Mouse (Mus musculus) hindbrain, embryonic 14.5 days (tissue): ENCODE results near the gene Gmpr2. TPM values are rescaled to one million over a fixed set of nuclear protein-coding genes. Genes with fewer than 3 reads are reported as not detected.

Experiments used
- ATAC-seq: fragments of 200-750 bp; cut with Nextera tagmentation; 2 replicates; pipeline ENCODE4 v1.8.0; 2017; ENCODE audit warnings: moderate number of reproducible peaks, mild to moderate bottlenecking, moderate TSS enrichment, moderate library complexity; ENCODE audit not compliant: low FRiP score
- DNase-seq: peaks from one replicate; pipeline ENCODE4 v3.0.0-alpha.2; 2015; ENCODE audit warnings: low spot score
- H3K27ac ChIP-seq: fragments of 300-500 bp; sonication (generic); 2 replicates; pipeline ENCODE4 v1.5.1; 2014; ENCODE audit warnings: mild to moderate bottlenecking, moderate library complexity
- H3K27me3 ChIP-seq: fragments of 300-500 bp; sonication (generic); 2 replicates; pipeline ENCODE4 v1.6.1; 2014; ENCODE audit warnings: mild to moderate bottlenecking, low read length, mixed read lengths; ENCODE audit not compliant: control insufficient read depth, insufficient read depth
- H3K36me3 ChIP-seq: fragments of 300-500 bp; sonication (generic); replicated peaks from 2 replicates; pipeline ENCODE4 v1.6.1; 2014; ENCODE audit not compliant: control insufficient read depth, insufficient read depth
- H3K4me1 ChIP-seq: fragments of 300-500 bp; sonication (generic); replicated peaks from 2 replicates; pipeline ENCODE4 v1.6.1; 2014; ENCODE audit warnings: antibody characterized with exemption, low read length, mixed read lengths; ENCODE audit not compliant: control insufficient read depth, insufficient read depth
- H3K4me2 ChIP-seq: fragments of 300-500 bp; sonication (generic); replicated peaks from 2 replicates; pipeline ENCODE4 v1.6.1; 2014; ENCODE audit warnings: mild to moderate bottlenecking, moderate library complexity
- H3K4me3 ChIP-seq: fragments of 300-500 bp; sonication (generic); replicated peaks from 2 replicates; pipeline ENCODE4 v1.5.1; 2014; ENCODE audit warnings: mild to moderate bottlenecking, low read length
- H3K9ac ChIP-seq: fragments of 300-500 bp; sonication (generic); 2 replicates; pipeline ENCODE4 v1.6.1; 2014
- H3K9me3 ChIP-seq: fragments of 300-500 bp; sonication (generic); 2 replicates; pipeline ENCODE4 v1.6.1; 2016; ENCODE audit warnings: low read length; ENCODE audit not compliant: control insufficient read depth
- WGBS: fragments of 180-500 bp; shearing (Covaris S2); extraction: QIAGEN DNeasy Blood & Tissue Kit; methylation state at CpG from one replicate; pipeline ENCODE4 v1.1.7; 2014; 5-methylcytosine and 5-hydroxymethylcytosine counted together
- polyA plus RNA-seq: library from polyadenylated mRNA; unstranded; fragments of >200 nt; fragmentation: Nextera tagmentation; extraction: Ambion mirVana; gene quantifications from 2 replicates; pipeline ENCODE4 v1.2.1, GENCODE M21; 2014

Gene Gmpr2
- polyA plus RNA-seq, 1 experiment from 2014 or later: 35.8 TPM

DNA sequence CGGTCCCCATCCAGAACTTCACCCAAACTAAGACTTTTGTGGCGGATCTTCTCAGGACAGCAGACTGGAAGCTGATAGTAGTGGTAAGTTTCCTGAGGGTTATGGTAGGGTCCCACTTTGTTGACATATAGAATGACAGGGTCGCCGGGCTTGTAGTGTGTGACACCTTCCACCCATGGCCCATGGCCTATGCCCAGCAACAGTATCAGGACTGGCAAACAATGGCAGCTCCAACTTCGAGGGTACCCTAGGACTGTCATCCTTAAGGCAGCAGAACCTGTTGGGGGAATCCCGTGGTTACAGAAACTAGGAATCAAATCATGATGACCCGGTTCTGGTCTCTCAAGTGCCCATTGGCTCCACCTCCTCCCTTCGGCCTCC lies 29.1 kb upstream of the Gmpr2 start:
- H3K4me3 ChIP-seq: peak overlapping the region; percentile 85
- 21% methylated on average over 8 of the region's 8 CpGs for WGBS
- H3K36me3 ChIP-seq: peaks cover 28% of the 10 kb centered on the region
- no peak for DNase-seq
- H3K4me2 ChIP-seq: peak overlapping the region; percentile 80
- H3K27me3 ChIP-seq: no peaks in the 10 kb centered on the region
- peak overlapping the region; percentile 97 for H3K27ac ChIP-seq
- no peaks in the 10 kb centered on the region for H3K9me3 ChIP-seq
- peak overlapping the region; percentile 84 for H3K9ac ChIP-seq
- H3K4me1 ChIP-seq: peaks cover 21% of the 10 kb centered on the region
- peak; percentile 29 for ATAC-seq

DNA sequence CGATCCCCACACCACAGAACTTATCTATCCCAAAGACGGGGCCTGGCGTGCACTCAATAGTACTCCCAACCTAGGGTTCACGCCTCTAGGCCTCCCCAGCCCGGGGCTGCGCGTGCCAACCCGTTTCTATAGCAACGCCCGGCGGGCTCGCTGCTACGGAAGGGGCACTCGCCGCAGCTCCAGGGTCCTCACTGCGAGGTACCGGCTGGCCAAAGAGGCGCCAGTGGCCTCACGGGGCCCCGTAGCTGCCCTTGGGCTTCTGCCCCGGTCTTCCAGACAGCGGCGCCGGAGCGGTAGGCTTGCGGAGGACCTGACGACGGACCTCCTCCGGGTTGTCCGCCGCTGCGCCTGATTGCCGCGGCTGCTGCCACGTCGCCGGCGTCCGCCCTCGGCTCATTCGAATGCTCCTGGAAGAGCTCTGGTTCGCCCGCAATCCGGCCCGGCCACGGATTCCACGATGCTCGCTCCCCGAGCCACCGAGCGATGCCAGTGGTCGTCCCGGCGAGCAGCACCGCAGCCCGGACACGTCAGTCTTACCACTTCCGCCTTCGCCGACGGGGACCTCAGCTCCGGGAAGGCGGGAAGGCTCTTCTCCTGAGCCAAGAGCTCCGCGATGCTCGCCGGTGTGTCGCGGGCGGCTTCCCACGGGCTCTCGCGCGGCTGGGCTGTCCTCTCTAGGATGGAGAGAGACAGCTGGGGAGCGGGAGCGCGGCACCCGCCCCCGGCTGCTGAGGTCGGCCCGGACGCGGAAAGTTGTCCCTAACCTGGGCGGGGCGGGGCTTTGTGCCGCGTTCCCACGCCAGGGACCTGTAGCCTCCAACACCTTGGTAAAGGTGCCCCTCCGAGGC lies 28.5 kb upstream of the Gmpr2 start, which contains the start of gene Tm9sf1:
Gene Tm9sf1 (minus strand): TSS at position 747 of the 848 bp plus-strand sequence.
- H3K27ac ChIP-seq: peak within 1 kb of the TSS; percentile 97
- H3K9ac ChIP-seq: peak within 1 kb of the TSS; percentile 84
- H3K36me3 ChIP-seq: peaks cover 22% of the 10 kb centered on the region
- H3K4me2 ChIP-seq: peak within 1 kb of the TSS; percentile 80
- no peaks in the 10 kb centered on the region for H3K9me3 ChIP-seq
- H3K27me3 ChIP-seq: no peaks in the 10 kb centered on the region
- H3K4me1 ChIP-seq: peaks cover 21% of the 10 kb centered on the region
- WGBS: under 1% methylated on average over 89 of the region's 89 CpGs
- DNase-seq (peak; percentile 78), ATAC-seq (peak; percentile 90)
- H3K4me3 ChIP-seq: peak within 1 kb of the TSS; percentile 85

DNA sequence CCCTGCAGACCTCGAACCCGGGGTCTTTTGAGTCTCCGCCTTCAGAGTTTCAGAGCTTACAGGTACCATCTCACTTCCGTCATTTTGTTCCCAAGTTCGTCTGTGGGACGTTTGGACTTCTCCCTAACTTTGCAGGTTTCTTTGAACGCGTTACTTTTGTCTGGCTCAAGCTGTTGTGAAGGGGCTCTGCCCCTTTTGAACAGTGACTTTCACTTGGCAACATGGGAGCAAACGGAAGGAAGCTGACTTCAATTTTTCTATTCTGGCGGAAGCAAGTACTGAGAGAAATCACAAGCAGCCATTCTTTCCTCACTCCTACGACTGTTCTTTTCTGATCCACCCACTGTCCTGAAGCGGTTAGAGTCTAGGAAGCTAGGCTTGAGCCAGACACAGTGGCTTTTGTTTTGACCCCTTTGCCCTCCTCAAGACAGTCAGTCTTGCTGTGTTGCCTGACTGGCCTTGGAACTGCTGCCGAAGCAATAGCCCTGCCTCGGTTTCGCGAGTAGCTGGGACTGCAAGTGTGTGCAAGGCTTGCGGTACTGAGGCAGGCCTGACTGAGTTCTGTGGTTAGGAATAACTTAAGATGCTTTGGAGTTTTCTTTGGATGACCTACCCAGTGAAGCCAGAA lies 27.4 kb upstream of the Gmpr2 start:
- peaks cover 12% of the 10 kb centered on the region for H3K36me3 ChIP-seq
- DNase-seq (no peak), ATAC-seq (no peak)
- H3K4me1 ChIP-seq: peaks cover 21% of the 10 kb centered on the region
- WGBS: 34% methylated on average over 17 of the region's 17 CpGs
- no peaks in the 10 kb centered on the region for H3K27me3 ChIP-seq
- peak overlapping the region; percentile 84 for H3K9ac ChIP-seq
- peak overlapping the region; percentile 80 for H3K4me2 ChIP-seq
- H3K27ac ChIP-seq: no peak overlapping the region
- peak overlapping the region; percentile 85 for H3K4me3 ChIP-seq
- H3K9me3 ChIP-seq: no peaks in the 10 kb centered on the region

DNA sequence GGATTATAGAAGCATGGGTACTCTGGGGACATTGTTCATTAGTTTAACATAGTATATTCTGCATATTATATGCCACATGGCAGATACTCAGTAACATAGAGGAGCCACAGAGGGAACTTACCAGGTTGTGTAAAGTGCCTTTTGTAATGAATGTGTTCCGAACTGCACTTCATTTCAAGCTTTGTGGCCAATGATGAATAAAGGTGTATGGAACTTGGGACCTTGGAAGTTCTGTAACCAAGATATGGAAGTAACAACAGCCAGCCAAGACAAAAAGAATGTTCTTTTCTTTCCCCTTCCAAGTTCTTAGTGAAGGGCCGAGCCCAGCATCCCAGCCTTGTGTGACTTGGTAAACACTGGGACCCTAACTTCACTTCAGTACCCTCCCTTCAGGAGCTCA lies 21.9 kb upstream of the Gmpr2 start, which contains the start of gene Tssk4:
Gene Tssk4 (plus strand): TSS at position 301 of the 400 bp plus-strand sequence.
- no peak for ATAC-seq
- H3K27me3 ChIP-seq: no peaks in the 10 kb centered on the region
- no peak within 1 kb of the TSS for H3K9ac ChIP-seq
- DNase-seq: no peak
- H3K4me1 ChIP-seq: peaks cover 3% of the 10 kb centered on the region; the same call in 1 of the 2 replicates
- H3K36me3 ChIP-seq: no peaks in the 10 kb centered on the region; the same call in 1 of the 2 replicates
- no peak within 1 kb of the TSS for H3K4me3 ChIP-seq
- WGBS: 95% methylated on average over 2 of the region's 2 CpGs
- H3K9me3 ChIP-seq: no peaks in the 10 kb centered on the region
- H3K27ac ChIP-seq: no peak within 1 kb of the TSS
- no peak within 1 kb of the TSS for H3K4me2 ChIP-seq

DNA sequence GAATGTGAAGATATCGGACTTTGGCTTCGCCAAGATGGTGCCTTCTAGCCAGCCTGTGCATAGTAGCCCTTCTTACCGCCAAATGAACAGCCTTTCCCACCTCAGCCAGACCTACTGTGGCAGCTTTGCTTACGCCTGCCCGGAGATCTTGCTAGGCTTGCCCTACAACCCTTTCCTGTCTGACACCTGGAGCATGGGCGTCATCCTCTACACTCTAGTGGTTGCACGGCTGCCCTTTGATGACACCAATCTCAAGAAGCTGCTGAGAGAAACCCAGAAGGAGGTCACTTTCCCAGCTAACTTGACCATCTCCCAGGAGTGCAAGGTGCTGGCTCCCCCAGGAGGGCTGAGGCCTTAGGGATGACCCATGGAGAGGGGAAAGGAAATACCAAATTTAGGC lies 20.2 kb upstream of the Gmpr2 start:
- no peaks in the 10 kb centered on the region for H3K9me3 ChIP-seq
- H3K27me3 ChIP-seq: no peaks in the 10 kb centered on the region
- H3K4me2 ChIP-seq: no peak overlapping the region
- DNase-seq (no peak), ATAC-seq (no peak)
- no peak overlapping the region for H3K9ac ChIP-seq
- H3K4me1 ChIP-seq: no peaks in the 10 kb centered on the region
- H3K27ac ChIP-seq: no peak overlapping the region
- H3K4me3 ChIP-seq: no peak overlapping the region
- 90% methylated on average over 7 of the region's 7 CpGs for WGBS
- no peaks in the 10 kb centered on the region; the same call in 1 of the 2 replicates for H3K36me3 ChIP-seq

DNA sequence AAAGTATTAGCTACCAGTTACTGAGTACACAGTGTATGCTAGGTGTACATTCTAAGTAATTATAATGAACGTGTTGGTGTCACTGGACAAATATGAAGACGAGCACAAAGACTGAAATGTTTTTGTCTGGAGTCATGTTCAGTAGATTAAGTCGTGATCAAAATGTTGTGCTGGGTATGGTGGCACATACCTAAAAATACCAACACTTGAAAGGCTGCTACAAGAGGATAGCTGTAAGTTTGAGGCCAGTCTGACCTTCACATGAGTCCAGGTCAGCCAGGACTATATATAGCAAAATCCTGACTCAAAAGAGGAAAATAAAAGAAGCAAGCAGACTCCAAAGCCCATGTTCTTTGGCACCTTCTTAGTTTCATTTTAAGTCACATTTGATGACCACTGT lies 14.8 kb upstream of the Gmpr2 start:
- H3K27me3 ChIP-seq: no peaks in the 10 kb centered on the region
- H3K4me2 ChIP-seq: no peak overlapping the region
- no peak overlapping the region for H3K27ac ChIP-seq
- peaks cover 25% of the 10 kb centered on the region for H3K36me3 ChIP-seq
- no peak for DNase-seq
- no peak for ATAC-seq
- no peak overlapping the region for H3K4me3 ChIP-seq
- H3K9ac ChIP-seq: no peak overlapping the region
- 92% methylated on average over 3 of the region's 3 CpGs for WGBS
- H3K4me1 ChIP-seq: peaks cover 12% of the 10 kb centered on the region; the same call in 1 of the 2 replicates
- no peaks in the 10 kb centered on the region for H3K9me3 ChIP-seq

DNA sequence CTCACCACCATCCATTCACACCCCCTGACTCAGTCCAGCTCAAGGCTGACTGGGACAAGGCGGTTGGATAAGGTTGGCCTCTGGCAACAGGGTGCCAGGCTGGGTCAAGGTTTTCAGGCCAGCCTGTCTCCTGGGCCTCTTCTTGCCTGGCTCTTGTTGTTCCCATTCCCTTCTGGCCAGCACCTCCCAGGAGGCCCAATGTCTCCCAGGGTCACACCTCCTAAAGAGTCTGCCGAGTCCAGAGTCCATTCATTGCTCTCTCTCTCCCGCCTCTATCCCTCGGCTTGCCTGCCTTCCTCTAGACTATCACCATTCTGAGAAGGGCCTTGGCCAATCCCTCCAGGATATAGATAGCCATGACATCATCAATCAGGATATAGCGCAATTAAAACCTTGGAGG lies 13.7 kb upstream of the Gmpr2 start:
- Histone ChIP-seq H3K27me3 (no peaks in the 10 kb centered on the region), H3K4me1 (peaks cover 12% of the 10 kb centered on the region; the same call in 1 of the 2 replicates), H3K4me2 (no peak overlapping the region), H3K9me3 (no peaks in the 10 kb centered on the region), H3K9ac (no peak overlapping the region), H3K27ac (no peak overlapping the region), H3K4me3 (no peak overlapping the region), H3K36me3 (peaks cover 34% of the 10 kb centered on the region)
- ATAC-seq (no peak), DNase-seq (no peak)
- WGBS: 95% methylated on average over 5 of the region's 5 CpGs

DNA sequence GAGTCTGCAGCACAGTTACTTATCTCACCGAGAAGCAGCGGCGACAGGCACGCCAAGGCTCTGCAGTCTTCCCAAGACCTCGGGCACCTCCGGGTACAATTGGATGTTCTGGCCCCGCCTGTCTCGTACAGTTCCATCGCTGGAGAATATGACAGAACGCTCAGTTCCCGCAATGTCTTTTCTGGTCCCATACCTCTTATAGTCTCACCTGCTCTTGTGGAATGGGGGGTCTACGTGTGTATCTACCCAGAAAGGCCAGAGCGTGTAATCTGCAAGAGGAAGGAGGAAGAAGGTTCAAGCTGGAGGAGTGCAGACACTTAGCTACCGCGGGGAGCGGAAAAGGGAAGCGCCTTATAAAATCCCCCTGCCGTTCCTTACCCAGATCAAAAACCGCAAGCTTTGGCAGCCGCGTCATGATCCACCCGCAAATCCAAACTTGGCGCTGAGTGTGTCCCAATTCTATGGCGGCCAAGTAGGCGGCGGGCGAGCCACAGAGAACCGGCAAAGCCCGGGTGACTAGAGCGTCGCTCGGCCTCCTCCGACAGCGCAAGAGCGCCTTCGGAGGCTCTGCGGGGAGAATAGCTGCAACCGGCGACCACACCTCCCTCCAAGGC lies 11.7 kb upstream of the Gmpr2 start, which contains the start of gene Mdp1:
Gene Mdp1 (minus strand): TSS at position 549 of the 614 bp plus-strand sequence.
- Histone ChIP-seq H3K9me3 (no peaks in the 10 kb centered on the region), H3K4me2 (peak within 1 kb of the TSS; percentile 65), H3K27me3 (no peaks in the 10 kb centered on the region), H3K9ac (peak within 1 kb of the TSS; percentile 79), H3K27ac (peak within 1 kb of the TSS; percentile 88), H3K4me1 (peaks cover 12% of the 10 kb centered on the region; the same call in 1 of the 2 replicates), H3K36me3 (peaks cover 45% of the 10 kb centered on the region), H3K4me3 (peak within 1 kb of the TSS; percentile 73)
- DNase-seq (peak; percentile 82), ATAC-seq (peak; percentile 95)
- WGBS: under 1% methylated on average over 39 of the region's 39 CpGs

DNA sequence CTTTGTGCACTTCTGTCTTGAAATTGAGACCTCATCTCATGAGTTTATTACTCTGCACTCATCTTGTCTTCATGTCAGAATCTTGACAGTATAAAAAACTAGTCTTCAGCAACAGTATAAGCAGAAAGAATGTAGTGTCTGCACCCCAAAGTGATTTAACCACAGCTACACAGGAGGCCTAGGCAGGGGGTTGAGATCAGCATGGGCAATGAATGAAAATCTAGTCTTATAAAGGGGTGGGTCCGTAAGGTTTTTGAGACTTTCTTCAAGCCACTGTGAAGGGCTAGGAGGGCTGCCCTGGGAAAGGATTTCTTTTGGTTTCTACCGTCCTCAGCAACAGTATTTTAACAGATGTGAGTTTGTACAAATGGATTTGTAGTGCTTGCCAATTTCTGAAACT lies 11.1 kb upstream of the Gmpr2 start:
- no peaks in the 10 kb centered on the region for H3K27me3 ChIP-seq
- H3K9ac ChIP-seq: no peak overlapping the region
- H3K4me3 ChIP-seq: peak overlapping the region; percentile 73
- DNase-seq (no peak), ATAC-seq (no peak)
- peak overlapping the region; percentile 65 for H3K4me2 ChIP-seq
- WGBS: 50% methylated on average over 2 of the region's 2 CpGs
- H3K36me3 ChIP-seq: peaks cover 48% of the 10 kb centered on the region
- 0 out of 2 replicates have a peak overlapping the region, but pooled peaks have one; percentile 88 for H3K27ac ChIP-seq
- no peaks in the 10 kb centered on the region for H3K9me3 ChIP-seq
- peaks cover 12% of the 10 kb centered on the region; the same call in 1 of the 2 replicates for H3K4me1 ChIP-seq
